Mouse (Mus musculus): ENCODE data around the gene Ehd1. TPM values are rescaled to one million over a fixed set of nuclear protein-coding genes. Genes with fewer than 3 reads are reported as not detected.
A peak's percentile ranks its signal among the peaks of the same experiment; 100 is the strongest.

Ehd1 gene
- total RNA-seq, 1 experiment from 2014 or later: 148 TPM

DNA sequence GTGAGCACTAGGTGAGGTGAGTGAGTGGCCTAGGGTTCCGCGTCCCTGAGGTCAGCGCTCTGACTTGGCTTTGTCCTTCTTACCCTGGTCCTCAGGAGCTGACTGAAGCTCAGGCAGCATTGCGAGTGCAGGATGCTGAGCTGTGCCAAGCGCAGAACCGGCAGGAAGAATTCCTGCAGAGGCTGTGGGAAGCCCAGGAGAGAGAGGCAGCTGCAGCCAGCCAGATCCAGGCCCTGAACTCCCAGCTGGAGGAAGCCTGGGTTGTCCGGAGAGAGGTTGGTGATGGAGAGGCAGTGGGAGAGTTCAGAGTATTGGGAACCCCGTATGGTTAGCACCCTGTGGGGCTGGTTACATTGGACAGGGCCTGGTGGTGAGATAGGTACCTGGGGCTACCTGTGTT is 37.3 kb downstream of the Ehd1 start:
- no peak for ATAC-seq (ENCODE audit: extremely low read depth, insufficient number of reproducible peaks, low FRiP score, poor library complexity, severe bottlenecking)

DNA sequence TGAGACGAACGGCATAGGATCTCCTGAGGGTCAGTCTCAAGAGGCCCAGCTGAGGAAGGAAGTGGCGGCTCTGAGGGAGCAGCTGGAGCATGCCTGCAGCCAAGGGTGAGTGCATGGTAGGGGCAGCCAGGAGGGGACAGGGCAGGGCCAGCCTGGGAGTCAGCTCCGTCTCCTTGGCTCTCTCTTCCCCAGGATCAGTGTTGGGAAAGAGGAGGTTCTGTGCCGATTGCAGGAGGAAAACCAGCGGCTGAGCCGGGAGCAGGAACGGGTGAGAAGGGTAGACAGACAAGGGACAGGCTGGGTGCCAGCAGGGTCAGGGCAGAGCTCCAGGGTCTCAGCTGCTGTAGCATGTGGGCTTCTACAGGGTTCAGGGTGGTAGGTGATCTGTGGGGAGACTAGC is 38.0 kb downstream of the Ehd1 start:
- ATAC-seq (ENCODE audit: extremely low read depth, insufficient number of reproducible peaks, low FRiP score, poor library complexity, severe bottlenecking): no peak

DNA sequence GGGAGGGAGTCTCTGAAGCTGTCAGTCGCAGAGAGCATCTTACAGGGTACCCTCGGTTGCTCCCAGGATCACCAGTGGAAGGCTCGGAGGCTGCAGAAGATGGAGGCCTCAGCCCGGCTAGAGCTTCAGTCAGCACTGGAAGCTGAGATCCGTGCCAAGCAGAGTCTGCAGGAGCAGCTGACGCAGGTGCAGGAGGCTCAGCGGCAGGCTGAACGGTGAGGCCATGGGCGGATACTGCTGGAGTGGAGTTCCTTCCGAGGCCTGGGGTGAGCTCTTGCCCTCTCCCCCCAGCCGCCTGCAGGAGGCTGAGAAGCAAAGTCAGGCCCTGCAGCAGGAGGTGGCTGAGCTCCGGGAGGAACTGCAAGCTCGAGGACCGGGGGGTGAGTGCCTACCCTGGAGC is 39.0 kb downstream of the Ehd1 start:
- ATAC-seq (ENCODE audit: extremely low read depth, insufficient number of reproducible peaks, low FRiP score, poor library complexity, severe bottlenecking): no peak

GRCm38 (mm10) chr19:6318145-6318544 is 41.6 kb downstream of the Ehd1 start:
- ATAC-seq (ENCODE audit: extremely low read depth, insufficient number of reproducible peaks, low FRiP score, poor library complexity, severe bottlenecking): no peak

DNA sequence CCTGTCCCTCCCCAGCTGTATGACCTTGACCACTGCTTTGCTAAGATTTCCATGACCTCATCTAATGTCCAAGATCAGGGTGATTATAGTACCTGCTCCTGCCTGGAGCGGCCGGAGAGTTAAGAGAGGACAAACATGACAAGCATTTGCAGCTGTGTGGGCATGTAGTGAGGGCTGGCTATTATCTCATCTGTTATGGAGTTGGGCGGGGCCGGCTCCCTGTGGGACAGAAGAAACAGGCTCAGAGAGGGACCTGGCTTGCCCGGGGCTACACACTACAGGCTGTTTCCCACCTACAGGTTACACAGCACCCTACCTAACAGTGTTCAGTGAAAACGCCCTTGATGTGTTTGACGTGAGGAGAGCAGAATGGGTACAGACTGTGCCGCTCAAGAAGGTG is 44.8 kb downstream of the Ehd1 start:
- ATAC-seq (ENCODE audit: extremely low read depth, insufficient number of reproducible peaks, low FRiP score, poor library complexity, severe bottlenecking): no peak; the same call in 1 of the 2 replicates

- ATAC-seq (ENCODE audit: extremely low read depth, insufficient number of reproducible peaks, low FRiP score, poor library complexity, severe bottlenecking): no peak
These were observed 45.5 kb downstream of the Ehd1 start for GRCm38 (mm10) chr19:6321786-6322621.

DNA sequence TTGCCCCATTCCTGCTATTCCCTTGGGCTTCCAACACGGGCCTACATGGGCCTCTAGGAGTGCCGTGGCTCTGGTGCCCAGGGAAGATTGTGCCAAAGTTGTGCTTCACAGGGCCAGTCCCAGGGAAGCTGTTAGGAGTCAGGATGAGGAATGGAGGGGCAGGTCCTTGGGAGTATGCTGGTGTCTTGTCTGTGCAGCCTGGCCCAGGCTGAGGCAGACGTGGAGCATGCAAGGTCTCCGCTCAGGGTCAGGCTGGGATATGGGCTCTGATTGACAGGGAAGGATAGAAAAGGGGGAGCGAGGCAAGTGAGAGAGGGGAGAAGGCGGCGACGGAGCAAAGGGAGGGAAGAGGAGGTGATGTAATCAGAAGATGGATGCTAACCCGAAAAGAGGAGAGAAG is 48.2 kb downstream of the Ehd1 start:
- no peak for ATAC-seq (ENCODE audit: extremely low read depth, insufficient number of reproducible peaks, low FRiP score, poor library complexity, severe bottlenecking)

- no peak for ATAC-seq (ENCODE audit: extremely low read depth, insufficient number of reproducible peaks, low FRiP score, poor library complexity, severe bottlenecking)
These were observed 54.7 kb downstream of the Ehd1 start for GRCm38 (mm10) chr19:6331178-6331577.

DNA sequence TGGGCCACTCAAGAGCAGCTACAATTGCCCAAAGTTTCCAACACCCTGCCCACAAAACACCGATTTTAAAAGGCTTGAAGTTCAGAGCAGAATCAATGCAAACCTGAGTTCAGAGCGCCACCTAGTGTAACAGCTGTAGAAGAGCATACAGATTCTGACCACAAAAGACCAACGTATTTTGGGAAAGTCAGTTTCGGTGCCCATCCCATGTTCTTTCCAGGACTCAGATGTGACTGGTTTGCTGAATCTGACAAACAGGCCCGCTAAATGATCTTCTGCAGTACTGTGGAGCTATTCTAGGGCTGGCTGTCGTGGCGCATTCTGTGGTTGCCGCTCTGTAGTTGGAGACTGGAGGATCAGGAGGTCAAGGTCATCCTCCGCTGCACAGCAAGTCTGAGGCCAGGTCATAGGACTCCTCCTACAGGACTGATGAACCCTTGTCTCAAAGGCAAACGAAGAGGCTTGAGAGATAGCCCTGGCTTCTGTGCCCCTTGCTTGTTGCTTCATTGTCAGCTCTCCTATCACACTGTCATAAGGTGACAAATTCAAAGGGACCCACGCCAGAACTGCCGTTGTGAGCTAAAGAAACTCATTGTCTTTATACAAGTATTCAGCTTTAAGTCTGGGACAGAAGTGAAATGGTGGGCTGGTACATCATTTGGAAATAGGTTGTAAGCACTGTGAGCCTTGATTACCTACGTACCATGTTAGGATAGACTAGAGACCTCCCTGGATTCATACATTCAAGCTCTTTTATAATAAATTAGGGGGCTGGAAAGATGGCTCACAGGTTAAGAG is 55.4 kb downstream of the Ehd1 start:
- ATAC-seq (ENCODE audit: extremely low read depth, insufficient number of reproducible peaks, low FRiP score, poor library complexity, severe bottlenecking): peak; percentile 71

DNA sequence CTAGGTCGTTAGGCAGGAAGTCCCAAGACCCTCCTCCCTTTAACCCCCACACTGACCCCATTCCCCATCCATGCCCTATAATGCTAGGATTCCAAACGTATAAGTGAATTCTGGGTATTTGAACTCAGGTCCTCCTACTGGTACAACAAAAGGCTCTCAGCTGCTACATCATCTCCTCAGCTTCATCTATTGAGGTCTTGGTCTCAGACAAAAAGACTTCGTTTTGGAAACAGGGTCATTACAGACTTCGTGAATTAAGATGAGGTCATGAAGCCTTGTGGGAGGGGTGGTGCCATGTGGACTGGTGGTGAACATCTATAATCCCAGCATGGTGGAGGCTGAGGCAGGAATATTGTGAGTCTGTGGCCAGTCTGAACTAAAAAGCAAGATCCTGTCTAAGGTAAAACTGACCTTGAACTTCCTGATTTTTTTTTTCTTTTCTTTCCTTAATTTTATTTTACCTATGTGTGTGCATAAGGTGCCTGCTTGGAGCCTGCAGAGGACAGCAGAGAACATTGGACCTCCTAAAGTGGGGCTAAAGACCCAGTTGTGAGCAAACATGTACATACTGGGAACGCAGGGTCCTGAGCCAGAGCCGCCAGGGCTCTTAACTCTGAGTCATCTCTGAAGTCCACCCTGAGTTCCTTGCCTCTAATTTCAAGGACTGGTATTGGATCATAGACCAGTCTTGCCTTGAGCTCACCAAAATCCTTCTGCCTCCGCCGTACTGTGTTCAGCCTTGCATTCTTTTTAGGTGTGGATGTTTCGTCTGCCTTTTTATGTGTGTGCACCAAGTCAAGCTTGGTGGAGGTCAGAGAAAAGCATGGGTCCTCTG is 57.5 kb downstream of the Ehd1 start:
- no peak for ATAC-seq (ENCODE audit: extremely low read depth, insufficient number of reproducible peaks, low FRiP score, poor library complexity, severe bottlenecking)

GRCm38 (mm10) chr19:6334673-6335457 is 58.3 kb downstream of the Ehd1 start, which contains the start of gene Men1:
Gene Men1 (plus strand): TSS chr19:6334979.
- peak; percentile 87 for ATAC-seq (ENCODE audit: extremely low read depth, insufficient number of reproducible peaks, low FRiP score, poor library complexity, severe bottlenecking)

- ATAC-seq (ENCODE audit: extremely low read depth, insufficient number of reproducible peaks, low FRiP score, poor library complexity, severe bottlenecking): no peak
These were observed 58.9 kb downstream of the Ehd1 start for GRCm38 (mm10) chr19:6335458-6335827.

DNA sequence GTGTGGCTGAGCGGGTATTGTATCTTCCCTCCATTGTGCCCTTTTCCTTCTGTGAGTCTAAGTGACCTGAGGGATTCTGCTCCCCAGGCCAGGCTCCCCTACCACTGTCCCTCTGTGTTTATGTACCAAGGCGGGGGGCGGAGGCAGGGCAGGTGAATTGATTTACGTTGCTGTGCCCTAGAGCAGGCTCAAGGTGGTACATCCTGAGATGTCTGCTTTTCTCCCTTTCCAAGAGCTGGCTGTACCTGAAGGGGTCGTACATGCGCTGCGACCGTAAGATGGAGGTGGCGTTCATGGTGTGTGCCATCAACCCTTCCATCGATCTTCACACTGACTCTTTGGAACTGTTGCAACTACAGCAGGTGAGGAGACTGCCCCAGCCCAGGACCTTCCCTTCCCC is 60.4 kb downstream of the Ehd1 start:
- no peak for ATAC-seq (ENCODE audit: extremely low read depth, insufficient number of reproducible peaks, low FRiP score, poor library complexity, severe bottlenecking)

GRCm38 (mm10) chr19:6338171-6338570 is 61.6 kb downstream of the Ehd1 start:
- no peak for ATAC-seq (ENCODE audit: extremely low read depth, insufficient number of reproducible peaks, low FRiP score, poor library complexity, severe bottlenecking)

- ATAC-seq (ENCODE audit: extremely low read depth, insufficient number of reproducible peaks, low FRiP score, poor library complexity, severe bottlenecking): no peak
These were observed 62.2 kb downstream of the Ehd1 start for GRCm38 (mm10) chr19:6338716-6339115.

DNA sequence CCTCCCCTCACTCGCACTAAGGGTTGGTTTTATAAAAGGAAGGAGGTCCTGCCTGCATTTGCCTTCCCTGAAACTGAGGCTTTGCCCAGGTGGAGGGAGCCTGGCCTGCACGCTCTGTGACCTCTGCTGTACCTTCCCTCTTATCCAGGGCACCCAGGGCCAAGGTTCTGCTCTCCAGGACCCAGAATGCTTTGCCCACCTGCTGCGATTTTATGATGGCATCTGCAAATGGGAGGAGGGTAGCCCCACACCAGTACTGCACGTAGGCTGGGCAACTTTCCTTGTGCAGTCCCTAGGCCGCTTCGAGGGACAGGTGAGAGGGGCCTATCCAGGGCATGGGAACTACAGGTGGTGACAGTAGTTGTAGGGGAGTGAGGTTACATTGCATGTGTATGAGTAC is 62.7 kb downstream of the Ehd1 start:
- ATAC-seq (ENCODE audit: extremely low read depth, insufficient number of reproducible peaks, low FRiP score, poor library complexity, severe bottlenecking): no peak

- peak; percentile 73 for ATAC-seq (ENCODE audit: extremely low read depth, insufficient number of reproducible peaks, low FRiP score, poor library complexity, severe bottlenecking)
These were observed 63.5 kb downstream of the Ehd1 start for GRCm38 (mm10) chr19:6339890-6340504.
